Mouse (Mus musculus) forebrain, embryonic 15.5 days (tissue): ENCODE measurements around the gene Tkfc. TPM values are rescaled to one million over a fixed set of nuclear protein-coding genes. Genes with fewer than 3 reads are reported as not detected.

ENCODE experiments used
- ATAC-seq: fragments of 200-750 bp; cut with Nextera tagmentation; replicated peaks from 2 replicates; pipeline ENCODE4 v1.8.0; 2017; ENCODE audit warnings: mild to moderate bottlenecking, moderate TSS enrichment, moderate library complexity
- H3K27ac ChIP-seq: fragments of 300-500 bp; sonication (generic); replicated peaks from 2 replicates; pipeline ENCODE4 v1.5.1; 2015; ENCODE audit warnings: mild to moderate bottlenecking, inconsistent platforms
- H3K27me3 ChIP-seq: fragments of 300-500 bp; sonication (generic); 2 replicates; pipeline ENCODE4 v1.6.1; 2015; ENCODE audit warnings: inconsistent platforms
- H3K36me3 ChIP-seq: fragments of 300-500 bp; sonication (generic); 2 replicates; pipeline ENCODE4 v1.6.1; 2015; ENCODE audit warnings: mild to moderate bottlenecking, inconsistent platforms
- H3K4me1 ChIP-seq: fragments of 300-500 bp; sonication (generic); 2 replicates; pipeline ENCODE4 v1.6.1; 2015; ENCODE audit warnings: inconsistent platforms
- H3K4me2 ChIP-seq: fragments of 300-500 bp; sonication (generic); replicated peaks from 2 replicates; pipeline ENCODE4 v1.6.1; 2015; ENCODE audit warnings: mild to moderate bottlenecking, inconsistent platforms
- H3K4me3 ChIP-seq: fragments of 300-500 bp; sonication (generic); 2 replicates; pipeline ENCODE4 v1.5.1; 2015; ENCODE audit warnings: mild to moderate bottlenecking, inconsistent platforms
- H3K9ac ChIP-seq: fragments of 300-500 bp; sonication (generic); replicated peaks from 2 replicates; pipeline ENCODE4 v1.6.1; 2015; ENCODE audit warnings: mild to moderate bottlenecking, inconsistent platforms
- H3K9me3 ChIP-seq: fragments of 300-500 bp; sonication (generic); 2 replicates; pipeline ENCODE4 v1.6.1; 2016; ENCODE audit warnings: inconsistent platforms
- WGBS: fragments of 180-500 bp; shearing (Covaris S2); methylation state at CpG from one replicate; pipeline ENCODE4 v1.1.7; 2015; ENCODE audit warnings: mixed read lengths; 5-methylcytosine and 5-hydroxymethylcytosine counted together
- polyA plus RNA-seq: library from polyadenylated mRNA; unstranded; fragments of >200 nt; fragmentation: Nextera tagmentation; extraction: Ambion mirVana; gene quantifications from 2 replicates; pipeline ENCODE4 v1.2.1, GENCODE M21; 2015

Gene Tkfc
- polyA plus RNA-seq = 23.8 and 24.0 TPM in 2 replicates

GRCm38 (mm10) chr19:10605293-10605900 is at the start of gene Tkfc, which contains the start of gene Ddb1:
Gene Tkfc (minus strand): TSS chr19:10605654.
Gene Ddb1 (plus strand): TSS chr19:10605327.
- Histone ChIP-seq H3K4me2 (peak within 1 kb of the TSS; percentile 76), H3K9ac (peak within 1 kb of the TSS; percentile 96), H3K27me3 (no peaks in the 10 kb centered on the region), H3K36me3 (peaks cover 27% of the 10 kb centered on the region), H3K27ac (peak within 1 kb of the TSS; percentile 95), H3K9me3 (no peaks in the 10 kb centered on the region), H3K4me3 (peak within 1 kb of the TSS; percentile 80), H3K4me1 (peaks cover 36% of the 10 kb centered on the region)
- under 1% methylated on average over 49 of the region's 49 CpGs for WGBS
- ATAC-seq = peak; percentile 96

GRCm38 (mm10) chr19:10648156-10648555 is 42.7 kb upstream of the Tkfc start:
- Histone ChIP-seq H3K4me3 (no peak overlapping the region), H3K27ac (no peak overlapping the region), H3K36me3 (no peaks in the 10 kb centered on the region), H3K9ac (no peak overlapping the region), H3K4me1 (no peaks in the 10 kb centered on the region), H3K9me3 (no peaks in the 10 kb centered on the region), H3K27me3 (no peaks in the 10 kb centered on the region), H3K4me2 (no peak overlapping the region)
- 79% methylated on average over 8 of the region's 8 CpGs for WGBS
- ATAC-seq = no peak

GRCm38 (mm10) chr19:10645616-10646015 is 40.2 kb upstream of the Tkfc start:
- Histone ChIP-seq H3K36me3 (no peaks in the 10 kb centered on the region), H3K4me2 (no peak overlapping the region), H3K9me3 (no peaks in the 10 kb centered on the region), H3K27ac (no peak overlapping the region), H3K4me3 (no peak overlapping the region), H3K4me1 (no peaks in the 10 kb centered on the region), H3K27me3 (no peaks in the 10 kb centered on the region), H3K9ac (no peak overlapping the region)
- no peak for ATAC-seq
- 86% methylated on average over 2 of the region's 2 CpGs for WGBS

- 50% methylated on average over 13 of the region's 13 CpGs for WGBS
- H3K27me3 ChIP-seq = no peaks in the 10 kb centered on the region
- H3K4me2 ChIP-seq = no peak overlapping the region
- no peak overlapping the region for H3K4me3 ChIP-seq
- no peak overlapping the region for H3K27ac ChIP-seq
- no peak for ATAC-seq
- no peaks in the 10 kb centered on the region for H3K9me3 ChIP-seq
- no peak overlapping the region for H3K9ac ChIP-seq
- H3K36me3 ChIP-seq = no peaks in the 10 kb centered on the region
- no peaks in the 10 kb centered on the region for H3K4me1 ChIP-seq
Measured at GRCm38 (mm10) chr19:10640589-10641378, 35.3 kb upstream of the Tkfc start.

- H3K27ac ChIP-seq = no peak overlapping the region
- 18% methylated on average over 5 of the region's 5 CpGs for WGBS
- no peaks in the 10 kb centered on the region for H3K9me3 ChIP-seq
- ATAC-seq = no peak
- H3K4me3 ChIP-seq = no peak overlapping the region
- H3K36me3 ChIP-seq = no peaks in the 10 kb centered on the region
- no peak overlapping the region for H3K4me2 ChIP-seq
- peaks cover 5% of the 10 kb centered on the region for H3K4me1 ChIP-seq
- H3K9ac ChIP-seq = no peak overlapping the region
- H3K27me3 ChIP-seq = no peaks in the 10 kb centered on the region
Measured at GRCm38 (mm10) chr19:10640080-10640479, 34.6 kb upstream of the Tkfc start.

- WGBS = 74% methylated on average over 7 of the region's 7 CpGs
- H3K4me1 ChIP-seq = peaks cover 18% of the 10 kb centered on the region
- ATAC-seq = no peak
Measured at GRCm38 (mm10) chr19:10637840-10638239, 32.4 kb upstream of the Tkfc start.

GRCm38 (mm10) chr19:10634872-10635318 is 29.4 kb upstream of the Tkfc start:
- peak; percentile 88 for ATAC-seq
- Histone ChIP-seq H3K4me2 (peak overlapping the region; percentile 98), H3K4me1 (peaks cover 18% of the 10 kb centered on the region), H3K4me3 (peak overlapping the region; percentile 47), H3K36me3 (peaks cover 5% of the 10 kb centered on the region; the same call in 1 of the 2 replicates), H3K9ac (peak overlapping the region; percentile 55), H3K27me3 (no peaks in the 10 kb centered on the region), H3K27ac (no peak overlapping the region; the same call in 1 of the 2 replicates), H3K9me3 (no peaks in the 10 kb centered on the region)
- 3% methylated on average over 21 of the region's 21 CpGs for WGBS

More at GRCm38 (mm10) chr19:10637840-10638239, 32.4 kb upstream of the Tkfc start:
- H3K36me3 ChIP-seq = no peaks in the 10 kb centered on the region
- no peak overlapping the region for H3K27ac ChIP-seq
- no peak overlapping the region for H3K9ac ChIP-seq
- no peaks in the 10 kb centered on the region for H3K9me3 ChIP-seq
- H3K27me3 ChIP-seq = no peaks in the 10 kb centered on the region
- H3K4me2 ChIP-seq = no peak overlapping the region
- H3K4me3 ChIP-seq = no peak overlapping the region

- ATAC-seq = peak; percentile 83
- 2% methylated on average over 32 of the region's 32 CpGs for WGBS
- Histone ChIP-seq H3K9ac (peak within 1 kb of the TSS; percentile 55), H3K4me1 (peaks cover 18% of the 10 kb centered on the region), H3K36me3 (peaks cover 11% of the 10 kb centered on the region), H3K4me3 (peak within 1 kb of the TSS; percentile 47), H3K9me3 (no peaks in the 10 kb centered on the region), H3K4me2 (peak within 1 kb of the TSS; percentile 98), H3K27me3 (no peaks in the 10 kb centered on the region), H3K27ac (no peak within 1 kb of the TSS; the same call in 1 of the 2 replicates)
Measured at GRCm38 (mm10) chr19:10634106-10634871, 28.8 kb upstream of the Tkfc start, which contains the start of gene Vwce. Gene Vwce (plus strand): TSS chr19:10634213.

- no peak overlapping the region for H3K27ac ChIP-seq
- H3K4me1 ChIP-seq = peaks cover 22% of the 10 kb centered on the region
- no peak for ATAC-seq
- H3K4me3 ChIP-seq = no peak overlapping the region
- H3K4me2 ChIP-seq = no peak overlapping the region
- no peak overlapping the region for H3K9ac ChIP-seq
- no peaks in the 10 kb centered on the region for H3K27me3 ChIP-seq
- peaks cover 60% of the 10 kb centered on the region for H3K36me3 ChIP-seq
- no peaks in the 10 kb centered on the region for H3K9me3 ChIP-seq
- 88% methylated on average over 5 of the region's 5 CpGs for WGBS
Measured at GRCm38 (mm10) chr19:10608573-10609240, 3.3 kb upstream of the Tkfc start.

GRCm38 (mm10) chr19:10605901-10606622 is 608 bp upstream of the Tkfc start:
- 8% methylated on average over 20 of the region's 20 CpGs for WGBS
- Histone ChIP-seq H3K9ac (peak overlapping the region; percentile 96), H3K9me3 (no peaks in the 10 kb centered on the region), H3K27ac (peak overlapping the region; percentile 95), H3K36me3 (peaks cover 34% of the 10 kb centered on the region), H3K4me1 (peaks cover 36% of the 10 kb centered on the region), H3K4me3 (peak overlapping the region; percentile 80), H3K27me3 (no peaks in the 10 kb centered on the region), H3K4me2 (peak overlapping the region; percentile 76)
- no peak; the same call in 1 of the 2 replicates for ATAC-seq

GRCm38 (mm10) chr19:10604534-10604933 is 920 bp downstream of the Tkfc start:
- H3K9me3 ChIP-seq = no peaks in the 10 kb centered on the region
- whole genome bisulfite sequencing = 49% methylated on average over 3 of the region's 3 CpGs
- H3K27me3 ChIP-seq = no peaks in the 10 kb centered on the region

More at GRCm38 (mm10) chr19:10604534-10604933, 920 bp downstream of the Tkfc start:
- peak overlapping the region; percentile 76 for H3K4me2 ChIP-seq
- H3K4me3 ChIP-seq = peak overlapping the region; percentile 80
- peak overlapping the region; percentile 95 for H3K27ac ChIP-seq
- peak overlapping the region; percentile 96 for H3K9ac ChIP-seq
- H3K4me1 ChIP-seq = peaks cover 36% of the 10 kb centered on the region
- no peak for ATAC-seq
- H3K36me3 ChIP-seq = peaks cover 19% of the 10 kb centered on the region
